Mouse (Mus musculus): ENCODE data around the gene Hsd17b7.

DNA sequence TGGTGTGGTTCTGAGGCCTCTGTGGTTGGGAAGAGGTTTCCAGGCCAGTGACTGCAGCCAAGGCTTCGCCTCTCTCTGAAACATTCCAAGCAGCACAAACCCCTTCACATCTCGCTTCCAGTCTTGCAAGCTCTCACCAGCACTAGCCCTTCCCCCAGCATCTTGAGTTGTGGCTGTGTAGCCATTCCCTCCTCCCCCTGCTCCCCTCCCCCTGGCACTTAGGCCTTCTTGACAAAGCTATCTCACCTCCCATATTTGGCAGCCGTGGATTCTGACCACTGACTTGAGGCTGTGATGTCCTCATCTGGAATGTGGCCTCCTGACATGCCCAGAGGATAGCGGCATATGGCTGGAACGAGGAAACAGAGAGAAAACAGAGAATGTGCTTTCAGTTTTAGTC lies 37.5 kb upstream of the Hsd17b7 start:
- no peak for TF ChIP-seq CTCF (IDR thresholded peaks at IDR 0.05)
- TF ChIP-seq EP300 (IDR thresholded peaks at IDR 0.05), result peak; percentile 67; the same call in 1 of the 2 replicates

Measured in lung, postnatal 0 days (tissue).